Mouse (Mus musculus) hindbrain, embryonic 16.5 days (tissue): ENCODE data around the gene Mfrp. TPM values are rescaled to one million over a fixed set of nuclear protein-coding genes. Genes with fewer than 3 reads are reported as not detected.
A peak's percentile ranks its signal among the peaks of the same experiment; 100 is the strongest.

Source experiments
- ATAC-seq: fragments of 200-750 bp; cut with Nextera tagmentation; 2 replicates; pipeline ENCODE4 v1.8.0; 2017; ENCODE audit warnings: moderate TSS enrichment, moderate library complexity
- H3K27ac ChIP-seq: fragments of 300-500 bp; sonication (generic); 2 replicates; pipeline ENCODE4 v1.5.1; 2014; ENCODE audit warnings: low read depth, mild to moderate bottlenecking, control low read depth, low read length, moderate library complexity
- H3K27me3 ChIP-seq: fragments of 300-500 bp; sonication (generic); replicated peaks from 2 replicates; pipeline ENCODE4 v1.6.1; 2014; ENCODE audit warnings: low read length; ENCODE audit not compliant: control insufficient read depth, insufficient read depth
- H3K36me3 ChIP-seq: fragments of 300-500 bp; sonication (generic); 2 replicates; pipeline ENCODE4 v1.6.1; 2014; ENCODE audit warnings: mild to moderate bottlenecking, low read length, moderate library complexity, mixed read lengths; ENCODE audit not compliant: control insufficient read depth, insufficient read depth
- H3K4me1 ChIP-seq: fragments of 300-500 bp; sonication (generic); 2 replicates; pipeline ENCODE4 v1.6.1; 2014; ENCODE audit warnings: low read depth, low read length; ENCODE audit not compliant: control insufficient read depth, insufficient read depth
- H3K4me2 ChIP-seq: fragments of 300-500 bp; sonication (generic); 2 replicates; pipeline ENCODE4 v1.6.1; 2014; ENCODE audit warnings: mild to moderate bottlenecking, low read length, control low read depth, moderate library complexity
- H3K4me3 ChIP-seq: fragments of 300-500 bp; sonication (generic); 2 replicates; pipeline ENCODE4 v1.5.1; 2014; ENCODE audit warnings: mild to moderate bottlenecking, low read length, control low read depth, moderate library complexity
- H3K9ac ChIP-seq: fragments of 300-500 bp; sonication (generic); 2 replicates; pipeline ENCODE4 v1.6.1; 2014; ENCODE audit warnings: low read depth, mild to moderate bottlenecking, control low read depth, low read length, moderate library complexity
- H3K9me3 ChIP-seq: fragments of 300-500 bp; sonication (generic); 2 replicates; pipeline ENCODE4 v1.6.1; 2014; ENCODE audit warnings: mild to moderate bottlenecking, low read length, moderate library complexity; ENCODE audit not compliant: control insufficient read depth
- WGBS: fragments of 180-500 bp; shearing (Covaris S2); extraction: QIAGEN DNeasy Blood & Tissue Kit; methylation state at CpG from one replicate; pipeline ENCODE4 v1.1.7; 2014; 5-methylcytosine and 5-hydroxymethylcytosine counted together
- polyA plus RNA-seq: library from polyadenylated mRNA; unstranded; fragments of >200 nt; fragmentation: Nextera tagmentation; extraction: Ambion mirVana; gene quantifications from 2 replicates; pipeline ENCODE4 v1.2.1, GENCODE M21; 2015

Gene Mfrp
- polyA plus RNA-seq, 1 experiment from 2014 or later: 0.31 TPM

DNA sequence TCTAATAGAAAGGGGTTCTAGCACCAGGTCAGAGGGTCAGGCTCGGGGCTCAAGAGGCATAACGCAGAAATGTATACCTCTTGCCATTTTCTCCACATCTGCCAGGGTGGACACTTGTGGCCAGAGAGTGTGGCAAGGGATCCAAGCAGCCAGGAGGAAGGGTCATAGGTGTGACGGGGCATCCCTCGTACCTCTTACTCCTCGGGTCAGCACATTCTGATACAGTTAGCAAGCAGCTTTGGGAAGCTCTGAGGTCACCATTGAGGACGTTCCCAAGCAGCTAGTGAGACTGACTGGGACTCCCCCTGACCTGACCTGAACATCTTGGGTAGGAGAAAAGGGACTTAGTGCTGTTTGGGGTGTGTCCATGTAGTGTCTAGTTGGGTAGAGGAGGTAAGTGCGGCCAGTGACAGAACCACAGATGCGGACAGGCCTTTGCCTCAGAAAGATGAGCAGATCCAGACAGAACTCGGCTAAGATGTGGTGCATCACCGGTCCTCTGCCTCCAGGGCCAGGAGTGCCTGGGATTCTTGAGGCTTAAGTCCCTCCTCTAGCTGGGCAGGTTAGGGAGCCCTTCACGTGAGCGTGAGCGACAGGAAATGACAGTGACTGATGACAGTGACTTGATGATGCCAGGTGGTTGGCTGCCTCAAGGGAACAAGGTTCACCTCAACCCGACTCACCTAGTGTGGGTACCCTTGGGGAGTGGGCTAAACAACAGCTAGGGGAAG, 31.3 kb upstream of the Mfrp start:
- WGBS: 76% methylated on average over 14 of the region's 14 CpGs
- no peak overlapping the region for H3K4me2 ChIP-seq
- no peaks in the 10 kb centered on the region for H3K4me1 ChIP-seq
- H3K9me3 ChIP-seq: no peaks in the 10 kb centered on the region
- H3K9ac ChIP-seq: no peak overlapping the region
- H3K27ac ChIP-seq: no peak overlapping the region
- H3K4me3 ChIP-seq: no peak overlapping the region
- no peaks in the 10 kb centered on the region for H3K27me3 ChIP-seq
- no peak for ATAC-seq
- no peaks in the 10 kb centered on the region for H3K36me3 ChIP-seq

DNA sequence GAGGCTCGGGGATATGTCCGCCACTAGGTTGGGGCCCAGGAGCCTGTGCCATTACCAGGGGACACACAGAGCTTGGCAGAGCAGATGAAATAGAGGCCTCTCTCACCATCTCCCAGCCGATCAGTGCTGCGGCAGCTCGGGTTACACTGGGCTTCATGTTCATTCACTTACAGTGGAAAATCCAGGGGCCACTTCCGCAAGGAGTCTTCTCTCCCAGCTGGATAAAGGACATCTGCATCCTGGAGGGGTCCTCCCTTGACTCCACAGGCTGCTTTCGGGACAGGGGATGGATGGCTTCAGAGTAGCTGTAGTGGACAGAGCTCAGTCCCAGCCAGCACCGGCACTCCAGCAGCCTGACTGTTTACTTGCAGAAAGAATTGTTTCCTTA, 30.7 kb upstream of the Mfrp start:
- no peak overlapping the region for H3K4me2 ChIP-seq
- no peaks in the 10 kb centered on the region for H3K4me1 ChIP-seq
- H3K36me3 ChIP-seq: no peaks in the 10 kb centered on the region
- no peak for ATAC-seq
- H3K4me3 ChIP-seq: no peak overlapping the region
- no peaks in the 10 kb centered on the region for H3K27me3 ChIP-seq
- H3K9me3 ChIP-seq: no peaks in the 10 kb centered on the region
- 46% methylated on average over 8 of the region's 8 CpGs for WGBS
- no peak overlapping the region for H3K27ac ChIP-seq
- H3K9ac ChIP-seq: no peak overlapping the region

DNA sequence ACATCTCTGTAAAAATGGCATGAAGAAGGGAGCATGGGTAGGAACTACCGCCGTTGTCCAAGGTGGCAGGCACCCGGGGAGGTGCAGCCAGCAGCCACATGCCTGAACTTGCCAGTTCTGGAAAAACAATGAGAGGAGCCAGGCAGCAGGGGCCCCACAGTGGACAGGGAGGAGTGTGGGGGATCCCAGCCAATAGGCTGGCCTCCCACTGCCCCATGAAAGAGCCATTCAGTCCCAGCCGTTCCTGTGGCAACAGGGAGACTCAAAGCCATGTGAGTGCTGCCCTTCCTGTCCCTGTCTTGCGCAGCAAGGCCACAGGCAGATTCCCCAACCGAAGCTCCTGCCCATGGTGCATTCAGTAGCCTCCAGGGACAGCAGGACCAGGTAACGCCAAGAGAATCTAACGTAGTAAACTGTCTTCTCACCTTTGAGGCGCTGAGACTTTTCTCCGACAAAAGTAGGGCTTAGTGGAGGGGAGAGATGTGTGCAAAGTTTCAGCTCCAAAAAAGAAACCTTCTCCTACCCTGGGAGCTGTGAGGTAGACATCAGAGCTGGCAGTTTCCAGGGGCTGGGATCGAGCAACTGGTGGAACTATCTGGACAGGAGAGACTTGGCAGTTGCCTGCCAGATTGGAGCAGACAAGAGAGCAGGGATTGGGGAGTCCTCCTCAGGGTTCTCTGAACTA, 29.5 kb upstream of the Mfrp start:
- no peaks in the 10 kb centered on the region for H3K9me3 ChIP-seq
- H3K4me3 ChIP-seq: no peak overlapping the region
- ATAC-seq: peak; percentile 83
- WGBS: 18% methylated on average over 11 of the region's 11 CpGs
- H3K27me3 ChIP-seq: no peaks in the 10 kb centered on the region
- H3K4me1 ChIP-seq: no peaks in the 10 kb centered on the region
- no peaks in the 10 kb centered on the region for H3K36me3 ChIP-seq
- peak overlapping the region; percentile 20 for H3K4me2 ChIP-seq
- 0 out of 2 replicates have a peak overlapping the region, but pooled peaks have one; percentile 5 for H3K9ac ChIP-seq
- peak overlapping the region; percentile 74 for H3K27ac ChIP-seq

DNA sequence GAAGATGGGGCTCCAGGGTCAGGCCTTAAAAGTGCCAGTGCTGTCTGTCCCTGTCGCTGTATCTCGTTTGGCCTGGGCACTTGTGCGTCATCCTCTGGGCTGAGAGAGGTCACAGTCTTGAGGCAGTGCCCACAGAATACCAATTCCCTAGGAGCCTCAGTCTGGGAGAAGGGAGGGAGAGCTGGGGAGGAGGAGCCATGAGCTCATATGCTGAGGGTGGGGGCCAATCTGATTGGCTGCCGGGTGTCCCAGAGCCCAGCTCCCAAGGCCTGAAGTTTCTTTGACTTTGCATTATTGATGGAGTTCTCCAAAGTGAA, 29.0 kb upstream of the Mfrp start:
- peak; percentile 63 for ATAC-seq
- no peak overlapping the region for H3K4me3 ChIP-seq
- no peak overlapping the region for H3K9ac ChIP-seq

DNA sequence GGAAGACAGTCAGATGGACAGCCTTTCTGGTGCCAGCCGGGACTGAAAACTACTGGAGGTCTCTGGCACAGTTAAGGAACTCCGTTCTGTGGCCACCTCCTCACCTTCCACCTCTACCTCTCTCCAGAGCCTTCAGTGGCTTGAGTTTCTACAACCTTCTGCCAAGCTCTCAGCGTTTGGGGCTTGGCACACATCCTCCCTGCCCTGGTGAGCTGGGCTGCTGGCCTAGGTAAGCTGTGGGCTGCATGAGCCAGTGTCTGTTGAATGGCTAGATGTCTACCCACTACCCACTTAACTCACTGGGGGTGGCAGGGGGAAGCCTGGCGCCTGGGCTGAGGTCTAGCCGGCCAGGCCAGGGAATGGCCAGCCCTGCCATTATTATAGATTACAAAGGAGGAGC, 28.4 kb upstream of the Mfrp start:
- H3K27me3 ChIP-seq: no peaks in the 10 kb centered on the region
- H3K4me3 ChIP-seq: no peak overlapping the region
- H3K9ac ChIP-seq: no peak overlapping the region
- H3K36me3 ChIP-seq: no peaks in the 10 kb centered on the region
- ATAC-seq: no peak
- 44% methylated on average over 5 of the region's 5 CpGs for WGBS
- H3K4me1 ChIP-seq: no peaks in the 10 kb centered on the region
- H3K27ac ChIP-seq: peak overlapping the region; percentile 49; the same call in 1 of the 2 replicates
- H3K4me2 ChIP-seq: peak overlapping the region; percentile 10
- H3K9me3 ChIP-seq: no peaks in the 10 kb centered on the region

More for the DNA sequence above, 29.0 kb upstream of the Mfrp start:
- Histone ChIP-seq H3K4me1 (no peaks in the 10 kb centered on the region), H3K27ac (peak overlapping the region; percentile 74), H3K36me3 (no peaks in the 10 kb centered on the region), H3K27me3 (no peaks in the 10 kb centered on the region), H3K9me3 (no peaks in the 10 kb centered on the region), H3K4me2 (peak overlapping the region; percentile 20)
- 15% methylated on average over 4 of the region's 4 CpGs for WGBS

DNA sequence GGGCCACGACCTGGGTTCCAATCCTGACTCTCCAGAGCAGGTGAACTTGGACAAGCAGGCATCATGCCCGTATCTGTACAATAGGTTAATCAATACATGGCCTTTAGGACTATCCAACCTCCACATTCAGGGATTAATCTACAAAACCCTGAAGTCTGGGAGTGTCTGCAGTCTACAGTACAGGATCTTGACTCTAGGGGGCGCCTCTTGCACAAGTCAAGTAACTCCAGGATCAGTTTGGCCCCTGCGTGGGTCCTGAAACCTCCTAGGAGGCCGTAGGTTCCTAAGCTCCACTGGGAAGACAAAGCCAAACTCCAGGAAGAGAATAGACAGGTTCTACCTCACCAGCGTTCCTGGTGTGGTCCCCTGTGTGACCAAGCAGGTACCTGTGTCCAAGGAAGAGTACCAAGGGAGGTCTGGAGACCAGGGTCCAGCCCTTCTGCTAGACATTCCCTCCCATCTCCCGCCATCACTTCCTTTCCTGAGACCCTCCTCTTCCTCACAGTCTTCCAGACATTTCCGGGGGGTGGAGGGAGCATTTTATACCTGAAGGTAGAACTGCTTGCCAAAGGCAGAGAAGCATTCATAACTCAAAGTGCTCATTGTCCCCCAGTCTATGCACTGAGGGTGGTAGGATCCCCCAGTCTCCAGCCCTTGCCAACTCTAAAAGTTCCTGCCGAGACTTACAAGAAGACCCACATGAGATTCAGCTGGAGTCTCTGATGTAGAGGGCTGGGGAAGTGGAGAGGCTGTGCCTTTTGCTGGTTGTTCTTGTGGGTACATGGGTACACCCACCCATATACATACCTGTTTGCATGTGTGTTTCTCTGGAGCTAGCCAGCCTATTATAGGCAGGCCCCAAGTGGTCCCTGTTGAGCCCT, 26.9 kb upstream of the Mfrp start:
- H3K9me3 ChIP-seq: no peaks in the 10 kb centered on the region
- H3K9ac ChIP-seq: no peak overlapping the region
- no peaks in the 10 kb centered on the region for H3K36me3 ChIP-seq
- H3K4me1 ChIP-seq: peaks cover 9% of the 10 kb centered on the region; the same call in 1 of the 2 replicates
- ATAC-seq: no peak
- H3K27ac ChIP-seq: no peak overlapping the region
- H3K4me3 ChIP-seq: no peak overlapping the region
- no peak overlapping the region for H3K4me2 ChIP-seq
- H3K27me3 ChIP-seq: no peaks in the 10 kb centered on the region
- 69% methylated on average over 9 of the region's 9 CpGs for WGBS

DNA sequence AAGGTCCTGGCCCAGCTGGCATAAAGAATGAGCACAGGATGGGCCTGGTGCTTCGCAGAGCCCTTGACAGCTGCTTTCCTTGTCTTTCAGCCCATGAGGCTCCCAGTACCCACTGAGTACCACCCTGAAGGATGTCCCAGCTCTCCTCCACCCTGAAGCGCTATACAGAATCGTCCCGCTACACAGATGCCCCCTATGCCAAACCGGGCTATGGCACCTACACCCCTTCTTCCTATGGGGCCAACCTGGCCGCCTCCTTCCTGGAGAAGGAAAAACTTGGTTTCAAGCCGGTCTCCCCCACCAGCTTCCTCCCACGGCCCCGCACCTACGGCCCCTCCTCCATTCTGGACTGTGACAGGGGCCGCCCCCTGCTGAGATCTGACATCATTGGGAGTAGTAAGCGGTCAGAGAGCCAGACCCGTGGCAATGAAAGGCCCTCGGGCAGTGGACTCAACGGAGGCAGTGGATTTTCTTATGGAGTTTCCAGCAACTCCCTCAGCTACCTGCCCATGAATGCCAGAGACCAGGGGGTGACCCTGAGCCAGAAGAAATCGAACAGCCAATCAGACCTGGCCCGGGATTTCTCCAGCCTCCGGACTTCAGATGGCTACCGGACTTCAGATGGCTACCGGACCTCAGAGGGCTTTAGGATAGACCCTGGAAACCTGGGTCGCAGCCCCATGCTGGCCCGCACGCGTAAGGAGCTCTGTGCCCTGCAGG, 26.1 kb upstream of the Mfrp start:
- H3K9ac ChIP-seq: no peak overlapping the region
- H3K4me3 ChIP-seq: no peak overlapping the region
- ATAC-seq: no peak
- no peaks in the 10 kb centered on the region for H3K9me3 ChIP-seq
- no peak overlapping the region for H3K27ac ChIP-seq
- no peak overlapping the region for H3K4me2 ChIP-seq
- H3K36me3 ChIP-seq: no peaks in the 10 kb centered on the region
- H3K27me3 ChIP-seq: no peaks in the 10 kb centered on the region
- WGBS: 70% methylated on average over 24 of the region's 24 CpGs
- H3K4me1 ChIP-seq: peaks cover 9% of the 10 kb centered on the region; the same call in 1 of the 2 replicates

DNA sequence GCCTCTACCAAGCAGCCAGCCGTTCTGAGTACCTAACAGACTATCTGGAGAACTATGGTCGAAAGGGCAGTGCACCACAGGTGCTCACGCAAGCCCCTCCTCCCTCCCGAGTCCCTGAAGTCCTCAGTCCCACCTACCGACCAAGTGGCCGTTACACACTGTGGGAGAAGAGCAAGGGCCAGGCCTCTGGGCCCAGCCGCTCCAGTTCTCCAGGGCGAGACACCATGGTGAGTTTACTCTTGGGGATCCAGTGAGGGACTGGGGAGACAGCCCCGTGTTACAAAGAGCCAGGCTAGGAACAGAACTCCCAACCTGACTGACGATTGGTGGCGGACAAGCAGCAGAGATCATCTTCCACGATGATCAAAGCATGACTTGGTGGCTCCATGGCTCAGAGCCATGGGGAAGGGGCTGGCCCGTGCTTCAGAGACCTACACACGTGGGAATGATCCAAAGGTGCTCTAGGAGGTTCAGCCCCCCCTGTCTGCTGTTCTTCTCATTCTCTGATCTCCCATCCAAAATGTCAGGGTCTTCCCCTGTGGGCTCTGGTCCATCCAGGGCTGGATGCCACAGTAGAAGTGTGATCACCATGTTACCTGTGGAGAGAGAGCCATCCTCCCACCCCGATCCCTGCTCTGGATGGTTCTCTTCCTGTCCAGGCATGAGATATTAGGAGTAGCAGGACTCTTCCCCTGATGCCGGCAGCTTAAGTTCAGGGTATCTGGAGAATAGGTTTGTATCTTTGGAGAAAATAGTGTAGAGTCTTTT, 25.3 kb upstream of the Mfrp start:
- no peak overlapping the region for H3K9ac ChIP-seq
- H3K27ac ChIP-seq: no peak overlapping the region
- H3K4me3 ChIP-seq: no peak overlapping the region
- H3K4me1 ChIP-seq: peaks cover 9% of the 10 kb centered on the region; the same call in 1 of the 2 replicates
- H3K4me2 ChIP-seq: no peak overlapping the region
- 68% methylated on average over 16 of the region's 16 CpGs for WGBS
- no peaks in the 10 kb centered on the region for H3K36me3 ChIP-seq
- no peak for ATAC-seq
- H3K9me3 ChIP-seq: no peaks in the 10 kb centered on the region
- H3K27me3 ChIP-seq: no peaks in the 10 kb centered on the region
